Mouse (Mus musculus) heart, adult 18-20 months (tissue): Measurements from ENCODE around the gene Olfr126. TPM values are rescaled to one million over a fixed set of nuclear protein-coding genes. Genes with fewer than 3 reads are reported as not detected.

Source experiments
- DNase-seq, 2 experiments: peaks; one replicate each; pipeline ENCODE4 v3.0.0; 2021 to 2022; ENCODE audit warnings: mixed read lengths in 1 of 2
- long read RNA-seq, 2 experiments: library from polyadenylated mRNA; stranded (forward); transcript quantifications; one replicate each; pipeline ENCODE4 v2.0.0; 2021
- total RNA-seq, 2 experiments: library from RNA; stranded (reverse); gene quantifications; 2 replicates each; pipeline ENCODE4 v1.2.3; 2021

Olfr126 gene
- total RNA-seq = not detected
- long read RNA-seq, experiment 1 = 0 reads
- long read RNA-seq, experiment 2 = 0 reads

GRCm38 (mm10) chr17:37847183-37847582 lies at the start of gene Olfr126:
Olfr126 (plus strand) TSS chr17:37847483.
- DNase-seq = no peak

GRCm38 (mm10) chr17:37799588-37799987 lies 47.7 kb upstream of the Olfr126 start, which contains the start of gene Olfr124:
Olfr124 (plus strand) TSS chr17:37799888.
- DNase-seq = no peak

GRCm38 (mm10) chr17:37832649-37833048 lies 14.6 kb upstream of the Olfr126 start, which contains the start of gene Olfr125:
Olfr125 (plus strand) TSS chr17:37832949.
- no peak for DNase-seq

- no peak for DNase-seq
Observed at GRCm38 (mm10) chr17:37863901-37864300, 16.6 kb downstream of the Olfr126 start.

GRCm38 (mm10) chr17:37869676-37870205 lies 22.5 kb downstream of the Olfr126 start:
- no peak for DNase-seq

- no peak for DNase-seq
Observed at GRCm38 (mm10) chr17:37873830-37874229, 26.5 kb downstream of the Olfr126 start.

GRCm38 (mm10) chr17:37900137-37900536 lies 52.9 kb downstream of the Olfr126 start, which contains the start of gene Olfr127:
Olfr127 (plus strand) TSS chr17:37900437.
- DNase-seq = no peak

Other genes starting within 250 kb of the Olfr126 start
- not detected for gene Olfr115, start 220.4 kb upstream of the Olfr126 start, total RNA-seq
- not detected for gene Olfr116, start 220.3 kb upstream of the Olfr126 start, total RNA-seq
- gene Olfr117, start 183.7 kb upstream of the Olfr126 start, total RNA-seq = not detected
- not detected for gene Olfr118, start 180.5 kb upstream of the Olfr126 start, total RNA-seq
- not detected for gene Olfr119, start 150.9 kb upstream of the Olfr126 start, total RNA-seq
- not detected for gene Olfr120, start 125.7 kb upstream of the Olfr126 start, total RNA-seq
- gene Olfr121, start 98.6 kb upstream of the Olfr126 start, total RNA-seq = not detected
- gene Olfr122, start 78.9 kb upstream of the Olfr126 start, total RNA-seq = not detected
- not detected for gene Olfr123, start 54.0 kb upstream of the Olfr126 start, total RNA-seq
- gene Olfr124, start 47.6 kb upstream of the Olfr126 start, total RNA-seq = not detected
- gene Olfr125, start 14.5 kb upstream of the Olfr126 start, total RNA-seq = not detected
- gene Olfr127, start 53.0 kb downstream of the Olfr126 start, total RNA-seq = not detected
- not detected for gene Olfr128, start 73.1 kb downstream of the Olfr126 start, total RNA-seq
- not detected for gene Olfr761, start 105.6 kb downstream of the Olfr126 start, total RNA-seq
- not detected for gene Olfr129, start 212.6 kb downstream of the Olfr126 start, total RNA-seq
- not detected for gene Olfr130, start 216.4 kb downstream of the Olfr126 start, total RNA-seq
- not detected for gene Olfr131, start 241.2 kb downstream of the Olfr126 start, total RNA-seq